Mouse (Mus musculus) C2C12 (cell line): Measurements from ENCODE around the gene Acan.

Experiments
- CTCF ChIP-seq: IDR thresholded peaks from one replicate; pipeline ENCODE4 v1.5.1; 2011; ENCODE audit not compliant: control insufficient read depth, insufficient read depth, insufficient read length
- MAX ChIP-seq: IDR thresholded peaks from one replicate; pipeline ENCODE4 v1.6.1; 2011; ENCODE audit warnings: mild to moderate bottlenecking, control low read depth
- MYOD1 ChIP-seq: IDR thresholded peaks from one replicate; pipeline ENCODE4 v1.6.1; 2011; ENCODE audit warnings: low read depth; ENCODE audit not compliant: control insufficient read depth, insufficient read length
- MYOG ChIP-seq: IDR thresholded peaks from one replicate; pipeline ENCODE4 v1.6.1; 2011; ENCODE audit not compliant: control insufficient read depth, insufficient read length; ENCODE audit errors: extremely low read depth

DNA sequence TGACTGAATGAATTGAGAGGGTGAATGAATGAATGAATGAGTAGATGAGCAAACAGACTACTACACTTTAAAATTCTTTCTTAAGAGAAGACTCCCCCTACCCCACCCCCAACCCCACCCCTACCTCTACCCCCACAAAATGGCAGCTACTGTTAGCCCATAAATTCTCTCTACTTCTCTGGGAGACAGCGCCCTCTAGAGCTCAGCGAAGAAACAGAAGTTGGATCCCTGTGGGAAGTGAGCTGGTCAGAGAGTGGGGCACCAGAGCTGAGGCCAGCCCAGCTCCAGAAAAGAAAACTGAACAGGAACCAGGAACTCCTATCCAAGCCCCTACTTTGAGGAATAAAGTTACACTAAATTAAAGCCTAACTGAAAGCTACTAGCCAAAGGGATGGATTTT is 5.3 kb downstream of the Acan start:
- TF ChIP-seq MYOG, result no peak
- no peak for TF ChIP-seq CTCF
- TF ChIP-seq MAX, result no peak
- no peak for TF ChIP-seq MYOD1
